Mouse (Mus musculus) kidney, adult 10 weeks (tissue): ENCODE results near the gene Nes. TPM values are rescaled to one million over a fixed set of nuclear protein-coding genes. Genes with fewer than 3 reads are reported as not detected.

Experiments used
- polyA plus RNA-seq: library from polyadenylated mRNA; stranded (reverse); fragments of 350-450 nt; fragmentation: Illumina TruSeq; extraction: RNeasy Lipid Tissue Mini Kit (QIAGEN cat#74804); gene quantifications from one replicate; pipeline ENCODE4 v1.2.3, GENCODE M21; 2014; ENCODE audit warnings: low read depth, low replicate concordance

The Nes gene
- polyA plus RNA-seq: 14.6 TPM

GRCm38 (mm10) chr3:87970939-87971488, at the start of gene Nes:
Nes (plus strand) TSS chr3:87971078.

GRCm38 (mm10) chr3:87930078-87930795, 40.6 kb upstream of the Nes start, which contains the start of the genes Isg20l2 and Rrnad1:
Isg20l2 (plus strand) TSS chr3:87930314.
Rrnad1 (minus strand) TSS chr3:87930717.

GRCm38 (mm10) chr3:87948378-87949265, 22.3 kb upstream of the Nes start, which contains the start of gene Crabp2:
Crabp2 (plus strand) TSS chr3:87948666.

GRCm38 (mm10) chr3:88000181-88000580, 29.3 kb downstream of the Nes start, which contains the start of gene Bcan:
Bcan (minus strand) TSS chr3:88000230.

GRCm38 (mm10) chr3:88027434-88028186, 56.7 kb downstream of the Nes start, which contains the start of gene Hapln2:
Hapln2 (minus strand) TSS chr3:88027583.

Other genes starting within 250 kb of the Nes start
- not detected for gene Lrrc71, start 222.5 kb upstream of the Nes start, polyA plus RNA-seq
- gene Ntrk1, start 175.9 kb upstream of the Nes start, polyA plus RNA-seq: not detected
- gene Insrr, start 174.1 kb upstream of the Nes start, polyA plus RNA-seq: 1.1 TPM
- gene Pear1, start 146.8 kb upstream of the Nes start, polyA plus RNA-seq: 0.89 TPM
- gene Sh2d2a, start 124.3 kb upstream of the Nes start, polyA plus RNA-seq: not detected
- gene Prcc, start 85.5 kb upstream of the Nes start, polyA plus RNA-seq: 3.1 TPM
- gene Hdgf, start 64.8 kb upstream of the Nes start, polyA plus RNA-seq: 129 TPM
- 80.9 TPM for gene Mrpl24, start 51.6 kb upstream of the Nes start, polyA plus RNA-seq
- 16.4 TPM for gene Isg20l2, start 40.8 kb upstream of the Nes start, polyA plus RNA-seq
- 4.0 TPM for gene Rrnad1, start 40.4 kb upstream of the Nes start, polyA plus RNA-seq
- gene Crabp2, start 22.4 kb upstream of the Nes start, polyA plus RNA-seq: not detected
- not detected for gene Bcan, start 29.2 kb downstream of the Nes start, polyA plus RNA-seq
- gene Hapln2, start 56.5 kb downstream of the Nes start, polyA plus RNA-seq: not detected
- 5.6 TPM for gene Gpatch4, start 72.0 kb downstream of the Nes start, polyA plus RNA-seq
- gene Naxe, start 87.4 kb downstream of the Nes start, polyA plus RNA-seq: 26.2 TPM
- gene Ttc24, start 107.2 kb downstream of the Nes start, polyA plus RNA-seq: not detected
- gene Iqgap3, start 110.9 kb downstream of the Nes start, polyA plus RNA-seq: not detected
- 5.2 TPM for gene Mef2d, start 171.3 kb downstream of the Nes start, polyA plus RNA-seq